ENCODE assay signal across 8 mouse cellular contexts in genomic region chrX:7762137-7762920, GRCm38 (mm10). TPM values are rescaled to one million over a fixed set of nuclear protein-coding genes. Genes with fewer than 3 reads are reported as not detected.
DNase-seq lines count a peak whose midpoint lies in the region; ATAC-seq and TF ChIP-seq lines count a peak whose summit lies in the region.

Tfe3 (plus strand) TSS chrX:7762560.

- H3K27ac ChIP-seq in forebrain, embryonic 13.5 days = no peak within 1 kb of the TSS
- peak within 1 kb of the TSS; percentile 66 for H3K27ac ChIP-seq in liver, postnatal 0 days (ENCODE audit: low read depth)
- H3K27ac ChIP-seq in neural tube, embryonic 14.5 days (ENCODE audit: low read depth, low read length) = peak within 1 kb of the TSS; percentile 52; the same call in 1 of the 2 replicates

- peaks cover 14% of the 10 kb centered on the region for H3K36me3 ChIP-seq in E14TG2a.4 (ENCODE audit: insufficient read depth, low read length)
- H3K36me3 ChIP-seq in forebrain, embryonic 13.5 days (ENCODE audit: poor library complexity, severe bottlenecking) = peaks cover 10% of the 10 kb centered on the region; the same call in 1 of the 2 replicates
- H3K36me3 ChIP-seq in liver, postnatal 0 days (replicated peaks; ENCODE audit: insufficient read depth, low read length) = peaks cover 5% of the 10 kb centered on the region; the same call in 1 of the 2 replicates
- no peaks in the 10 kb centered on the region for H3K36me3 ChIP-seq in neural tube, embryonic 14.5 days (ENCODE audit: control insufficient read depth, insufficient read depth, low read length)

- H3K4me2 ChIP-seq in forebrain, embryonic 13.5 days = peak within 1 kb of the TSS; percentile 70
- peak within 1 kb of the TSS; percentile 64 for H3K4me2 ChIP-seq in liver, postnatal 0 days (ENCODE audit: low read depth, low read length)
- H3K4me2 ChIP-seq in neural tube, embryonic 14.5 days (ENCODE audit: low read depth, low read length) = peak within 1 kb of the TSS; percentile 61

- H3K4me1 ChIP-seq in E14TG2a.4 (replicated peaks; ENCODE audit: low read depth, low read length) = peaks cover 16% of the 10 kb centered on the region
- peaks cover 21% of the 10 kb centered on the region for H3K4me1 ChIP-seq in forebrain, embryonic 13.5 days
- H3K4me1 ChIP-seq in liver, postnatal 0 days (ENCODE audit: insufficient read depth) = peaks cover 14% of the 10 kb centered on the region; the same call in 1 of the 2 replicates
- H3K4me1 ChIP-seq in neural tube, embryonic 14.5 days (ENCODE audit: control insufficient read depth, insufficient read depth, low read length) = no peaks in the 10 kb centered on the region

- intact Hi-C loops in heart, postnatal 10 days (cut with DNase I) = no loop called here

- 24% methylated on average over 22 of the region's 38 CpGs for WGBS in forebrain, embryonic 13.5 days
- WGBS in large intestine, adult 2 months = 17% methylated on average over 38 of the region's 38 CpGs
- 7% methylated on average over 33 of the region's 38 CpGs for WGBS in liver, postnatal 0 days (ENCODE audit: insufficient replicate concordance)
- 14% methylated on average over 27 of the region's 38 CpGs for WGBS in neural tube, embryonic 14.5 days

- no peak for TF ChIP-seq EP300 in liver, postnatal 0 days (IDR thresholded peaks at IDR 0.05; ENCODE audit: low read depth)

- H3K9me3 ChIP-seq in E14TG2a.4 (ENCODE audit: low read length) = no peaks in the 10 kb centered on the region
- no peaks in the 10 kb centered on the region for H3K9me3 ChIP-seq in forebrain, embryonic 13.5 days (replicated peaks)
- no peaks in the 10 kb centered on the region for H3K9me3 ChIP-seq in liver, postnatal 0 days (ENCODE audit: low read length)
- H3K9me3 ChIP-seq in neural tube, embryonic 14.5 days (ENCODE audit: control insufficient read depth, low read length) = no peaks in the 10 kb centered on the region

- peak; percentile 96 for ATAC-seq in forebrain, embryonic 13.5 days
- peak; percentile 96 for ATAC-seq in liver, postnatal 0 days
- ATAC-seq in neural tube, embryonic 14.5 days (ENCODE audit: low read depth) = peak; percentile 96

- H3K4me3 ChIP-seq in E14TG2a.4 (replicated peaks; ENCODE audit: low read length) = peak within 1 kb of the TSS; percentile 91
- H3K4me3 ChIP-seq in forebrain, embryonic 13.5 days = peak within 1 kb of the TSS; percentile 61
- peak within 1 kb of the TSS; percentile 62 for H3K4me3 ChIP-seq in liver, postnatal 0 days (ENCODE audit: low read depth, low read length)
- peak within 1 kb of the TSS; percentile 53 for H3K4me3 ChIP-seq in neural tube, embryonic 14.5 days (ENCODE audit: low read depth, low read length)

- TF ChIP-seq CTCF in E14TG2a.4 (conservative IDR thresholded peaks at IDR 0.05; ENCODE audit: low read length) = no peak
- TF ChIP-seq CTCF in liver, postnatal 0 days (IDR thresholded peaks at IDR 0.05; ENCODE audit: low read depth) = no peak

- peak within 1 kb of the TSS; percentile 74 for H3K9ac ChIP-seq in forebrain, embryonic 13.5 days
- peak within 1 kb of the TSS; percentile 72 for H3K9ac ChIP-seq in liver, postnatal 0 days (replicated peaks)
- peak within 1 kb of the TSS; percentile 51 for H3K9ac ChIP-seq in neural tube, embryonic 14.5 days (replicated peaks; ENCODE audit: low read depth, low read length)

- no peaks in the 10 kb centered on the region for H3K27me3 ChIP-seq in E14TG2a.4 (ENCODE audit: insufficient read depth, low read length)
- H3K27me3 ChIP-seq in forebrain, embryonic 13.5 days = no peaks in the 10 kb centered on the region
- no peaks in the 10 kb centered on the region for H3K27me3 ChIP-seq in liver, postnatal 0 days (ENCODE audit: insufficient read depth, low read length)
- H3K27me3 ChIP-seq in neural tube, embryonic 14.5 days (ENCODE audit: control insufficient read depth, insufficient read depth, low read length) = no peaks in the 10 kb centered on the region

- DNase-seq in c-Kit-positive CD71-positive TER-119-positive erythroid progenitor cells, embryonic 14.5 days (ENCODE audit: low spot score) = peak; percentile 84
- DNase-seq in heart, postnatal 10 days = peak; percentile 92 to 94
- peak; percentile 70 for DNase-seq in large intestine, adult 2 months (ENCODE audit: low read depth, low spot score)
- DNase-seq in liver, postnatal 0 days = peak; percentile 91
- DNase-seq in testis, postnatal 10 days (ENCODE audit: low spot score) = peak; percentile 91

RNA-seq across cellular contexts. Expression of gene Tfe3, which starts in this region (rescaled TPM):
- polyA plus RNA-seq in forebrain, embryonic 13.5 days (2015; fragmentation: Nextera tagmentation; extraction: Ambion mirVana) = 20.0 and 23.8 TPM in 2 replicates
- 10 to 100 TPM; 17.4 to 19.0 TPM for total RNA-seq in heart, postnatal 10 days (2021)
- polyA plus RNA-seq in large intestine, adult 2 months (2012; rRNA removed) = 12.4 and 17.6 TPM in 2 replicates
- 9.6 and 10.3 TPM in 2 replicates for polyA plus RNA-seq in liver, postnatal 0 days (2015; fragmentation: Nextera tagmentation; extraction: Ambion mirVana)
- polyA plus RNA-seq in neural tube, embryonic 14.5 days (2014; fragmentation: Nextera tagmentation; extraction: Ambion mirVana) = 16.6 and 23.8 TPM in 2 replicates
